Mouse (Mus musculus): Measurements from ENCODE around the gene Cyp2s1. TPM values are rescaled to one million over a fixed set of nuclear protein-coding genes. Genes with fewer than 3 reads are reported as not detected.
"Not testable (repeated sequence)": the region's sequence is repeated elsewhere in the genome, so short reads cannot be mapped to it uniquely, and the experiment has no call there.

The Cyp2s1 gene
- polyA plus RNA-seq, 1 experiment from 2014 or later: 166 TPM

GRCm38 (mm10) chr7:25799369-25799768 is 17.3 kb downstream of the Cyp2s1 start:
- Histone ChIP-seq H3K4me1 (replicated peaks; ENCODE audit: control insufficient read depth, insufficient read depth) (no peaks in the 10 kb centered on the region; the same call in 1 of the 2 replicates), H3K4me3 (ENCODE audit: low read depth, low read length) (no peak overlapping the region), H3K27ac (replicated peaks) (no peak overlapping the region), H3K4me2 (replicated peaks; ENCODE audit: low read depth) (no peak overlapping the region), H3K36me3 (ENCODE audit: control insufficient read depth, insufficient read depth, low read length) (no peaks in the 10 kb centered on the region), H3K9me3 (ENCODE audit: control insufficient read depth, low read length) (no peaks in the 10 kb centered on the region), H3K27me3 (ENCODE audit: control insufficient read depth, insufficient read depth, low read length) (no peaks in the 10 kb centered on the region), H3K9ac (ENCODE audit: low read length) (no peak overlapping the region)
- ATAC-seq (ENCODE audit: low FRiP score, low TSS enrichment): peak; percentile 72; the same call in 1 of the 2 replicates
- DNase-seq (ENCODE audit: low spot score): no peak
- WGBS: 42% methylated on average over 1 of the region's 1 CpGs
- no peak for TF ChIP-seq CTCF (IDR thresholded peaks at IDR 0.05; ENCODE audit: low read depth)

GRCm38 (mm10) chr7:25798540-25798939 is 18.2 kb downstream of the Cyp2s1 start:
- Histone ChIP-seq H3K27me3 (ENCODE audit: control insufficient read depth, insufficient read depth, low read length) (no peaks in the 10 kb centered on the region), H3K4me3 (ENCODE audit: low read depth, low read length) (no peak overlapping the region), H3K9me3 (ENCODE audit: control insufficient read depth, low read length) (no peaks in the 10 kb centered on the region), H3K27ac (replicated peaks) (no peak overlapping the region), H3K4me2 (replicated peaks; ENCODE audit: low read depth) (no peak overlapping the region), H3K36me3 (ENCODE audit: control insufficient read depth, insufficient read depth, low read length) (no peaks in the 10 kb centered on the region), H3K4me1 (replicated peaks; ENCODE audit: control insufficient read depth, insufficient read depth) (no peaks in the 10 kb centered on the region; the same call in 1 of the 2 replicates), H3K9ac (ENCODE audit: low read length) (no peak overlapping the region)
- DNase-seq (ENCODE audit: low spot score): no peak
- 0 out of 2 replicates have a peak, but pooled peaks have one; percentile 3 for ATAC-seq (ENCODE audit: low FRiP score, low TSS enrichment)
- WGBS: 83% methylated on average over 2 of the region's 2 CpGs
- TF ChIP-seq EP300 (optimal IDR thresholded peaks at IDR 0.05) (no peak), CTCF (IDR thresholded peaks at IDR 0.05; ENCODE audit: low read depth) (peak; percentile 60)

GRCm38 (mm10) chr7:25794775-25795174 is 21.9 kb downstream of the Cyp2s1 start:
- Histone ChIP-seq H3K36me3 (ENCODE audit: control insufficient read depth, insufficient read depth, low read length) (no peaks in the 10 kb centered on the region), H3K9me3 (ENCODE audit: control insufficient read depth, low read length) (no peaks in the 10 kb centered on the region), H3K4me2 (replicated peaks; ENCODE audit: low read depth) (no peak overlapping the region), H3K27ac (replicated peaks) (no peak overlapping the region), H3K4me1 (replicated peaks; ENCODE audit: control insufficient read depth, insufficient read depth) (no peaks in the 10 kb centered on the region), H3K27me3 (ENCODE audit: control insufficient read depth, insufficient read depth, low read length) (no peaks in the 10 kb centered on the region), H3K4me3 (ENCODE audit: low read depth, low read length) (no peak overlapping the region), H3K9ac (ENCODE audit: low read length) (no peak overlapping the region)
- TF ChIP-seq CTCF (IDR thresholded peaks at IDR 0.05; ENCODE audit: low read depth): no peak
- no peak for TF ChIP-seq EP300 (optimal IDR thresholded peaks at IDR 0.05)
- no peak for DNase-seq (ENCODE audit: low spot score)
- WGBS: 79% methylated on average over 8 of the region's 8 CpGs
- no peak for ATAC-seq (ENCODE audit: low FRiP score, low TSS enrichment)

- TF ChIP-seq EP300 (optimal IDR thresholded peaks at IDR 0.05): no peak
- TF ChIP-seq CTCF (IDR thresholded peaks at IDR 0.05; ENCODE audit: low read depth): peak; percentile 43
- H3K4me1 ChIP-seq (replicated peaks; ENCODE audit: control insufficient read depth, insufficient read depth): no peaks in the 10 kb centered on the region
- H3K4me3 ChIP-seq (ENCODE audit: low read depth, low read length): no peak overlapping the region
- H3K27me3 ChIP-seq (ENCODE audit: control insufficient read depth, insufficient read depth, low read length): no peaks in the 10 kb centered on the region
- no peak for DNase-seq (ENCODE audit: low spot score)
- H3K36me3 ChIP-seq (ENCODE audit: control insufficient read depth, insufficient read depth, low read length): no peaks in the 10 kb centered on the region
- H3K9me3 ChIP-seq (ENCODE audit: control insufficient read depth, low read length): no peaks in the 10 kb centered on the region
- WGBS: 58% methylated on average over 3 of the region's 3 CpGs
- H3K27ac ChIP-seq (replicated peaks): no peak overlapping the region
- no peak for ATAC-seq (ENCODE audit: low FRiP score, low TSS enrichment)
- H3K9ac ChIP-seq (ENCODE audit: low read length): no peak overlapping the region
- H3K4me2 ChIP-seq (replicated peaks; ENCODE audit: low read depth): no peak overlapping the region
Observed at GRCm38 (mm10) chr7:25793679-25794078, 23.0 kb downstream of the Cyp2s1 start.

- H3K9me3 ChIP-seq (ENCODE audit: control insufficient read depth, low read length); H3K27ac ChIP-seq (replicated peaks); H3K4me1 ChIP-seq (replicated peaks; ENCODE audit: control insufficient read depth, insufficient read depth); H3K36me3 ChIP-seq (ENCODE audit: control insufficient read depth, insufficient read depth, low read length); H3K4me3 ChIP-seq (ENCODE audit: low read depth, low read length); H3K9ac ChIP-seq (ENCODE audit: low read length); ATAC-seq (ENCODE audit: low FRiP score, low TSS enrichment); H3K4me2 ChIP-seq (replicated peaks; ENCODE audit: low read depth); H3K27me3 ChIP-seq (ENCODE audit: control insufficient read depth, insufficient read depth, low read length); DNase-seq (ENCODE audit: low spot score): not testable (repeated sequence)
- 56% methylated on average over 9 of the region's 9 CpGs for WGBS
Observed at GRCm38 (mm10) chr7:25792966-25793365, 23.7 kb downstream of the Cyp2s1 start.

GRCm38 (mm10) chr7:25790615-25791014 is 26.1 kb downstream of the Cyp2s1 start:
- 0 out of 2 replicates have a peak, but pooled peaks cover 4% of the 10 kb centered on the region for H3K4me1 ChIP-seq (replicated peaks; ENCODE audit: control insufficient read depth, insufficient read depth)
- no peak overlapping the region for H3K4me2 ChIP-seq (replicated peaks; ENCODE audit: low read depth)
- no peak overlapping the region for H3K4me3 ChIP-seq (ENCODE audit: low read depth, low read length)
- DNase-seq (ENCODE audit: low spot score): no peak
- no peak overlapping the region for H3K9ac ChIP-seq (ENCODE audit: low read length)
- no peak for ATAC-seq (ENCODE audit: low FRiP score, low TSS enrichment)
- no peaks in the 10 kb centered on the region for H3K36me3 ChIP-seq (ENCODE audit: control insufficient read depth, insufficient read depth, low read length)
- no peaks in the 10 kb centered on the region for H3K27me3 ChIP-seq (ENCODE audit: control insufficient read depth, insufficient read depth, low read length)
- 46% methylated on average over 8 of the region's 8 CpGs for WGBS
- no peak overlapping the region for H3K27ac ChIP-seq (replicated peaks)
- no peaks in the 10 kb centered on the region for H3K9me3 ChIP-seq (ENCODE audit: control insufficient read depth, low read length)
- TF ChIP-seq EP300 (optimal IDR thresholded peaks at IDR 0.05) (no peak), CTCF (IDR thresholded peaks at IDR 0.05; ENCODE audit: low read depth) (0 out of 2 replicates have a peak, but pooled peaks have one; percentile 3)

Data from stomach, postnatal 0 days (tissue).